Mouse (Mus musculus) gastrocnemius, adult 18-20 months (tissue): Measurements from ENCODE around the gene Dcst1. TPM values are rescaled to one million over a fixed set of nuclear protein-coding genes. Genes with fewer than 3 reads are reported as not detected.

Source experiments
- DNase-seq: peaks from one replicate; pipeline ENCODE4 v3.0.0; 2021; ENCODE audit warnings: low spot score
- total RNA-seq, 2 experiments: library from RNA; stranded (reverse); gene quantifications; 2 replicates each; pipeline ENCODE4 v1.2.3; 2021

Gene Dcst1
- total RNA-seq, 2 experiments from 2014 or later = not detected

- DNase-seq = no peak
Measured at GRCm38 (mm10) chr3:89336529-89336928, 28.5 kb downstream of the Dcst1 start.

- no peak for DNase-seq
Measured at GRCm38 (mm10) chr3:89333053-89333452, 32.0 kb downstream of the Dcst1 start.

GRCm38 (mm10) chr3:89332476-89332875 is 32.6 kb downstream of the Dcst1 start:
- no peak for DNase-seq

- DNase-seq = no peak
Measured at GRCm38 (mm10) chr3:89332013-89332412, 33.0 kb downstream of the Dcst1 start.

GRCm38 (mm10) chr3:89331561-89331960 is 33.5 kb downstream of the Dcst1 start:
- DNase-seq = no peak

- no peak for DNase-seq
Measured at GRCm38 (mm10) chr3:89330948-89331347, 34.1 kb downstream of the Dcst1 start.

- no peak for DNase-seq
Measured at GRCm38 (mm10) chr3:89330346-89330745, 34.7 kb downstream of the Dcst1 start.

GRCm38 (mm10) chr3:89328623-89329022 is 36.4 kb downstream of the Dcst1 start:
- no peak for DNase-seq

- DNase-seq = no peak
Measured at GRCm38 (mm10) chr3:89327371-89327870, 37.6 kb downstream of the Dcst1 start.

GRCm38 (mm10) chr3:89325882-89326281 is 39.2 kb downstream of the Dcst1 start:
- no peak for DNase-seq

- DNase-seq = peak; percentile 56
Measured at GRCm38 (mm10) chr3:89322514-89323165, 42.4 kb downstream of the Dcst1 start, which contains the start of gene Efna3. Gene Efna3 (minus strand): TSS chr3:89322965.

- no peak for DNase-seq
Measured at GRCm38 (mm10) chr3:89322131-89322500, 42.9 kb downstream of the Dcst1 start.

GRCm38 (mm10) chr3:89321183-89322130 is 43.6 kb downstream of the Dcst1 start:
- DNase-seq = no peak

- DNase-seq = no peak
Measured at GRCm38 (mm10) chr3:89320581-89321182, 44.4 kb downstream of the Dcst1 start.

- DNase-seq = no peak
Measured at GRCm38 (mm10) chr3:89319591-89320350, 45.3 kb downstream of the Dcst1 start.

GRCm38 (mm10) chr3:89318971-89319590 is 46.0 kb downstream of the Dcst1 start:
- DNase-seq = no peak

- no peak for DNase-seq
Measured at GRCm38 (mm10) chr3:89318316-89318715, 46.7 kb downstream of the Dcst1 start.

GRCm38 (mm10) chr3:89317246-89317645 is 47.8 kb downstream of the Dcst1 start:
- DNase-seq = no peak

GRCm38 (mm10) chr3:89316833-89317232 is 48.2 kb downstream of the Dcst1 start:
- peak; percentile 85 for DNase-seq

- DNase-seq = no peak
Measured at GRCm38 (mm10) chr3:89315930-89316831, 48.9 kb downstream of the Dcst1 start.
